Mouse (Mus musculus) limb, embryonic 12.5 days (tissue): ENCODE data around the gene Fam84a. TPM values are rescaled to one million over a fixed set of nuclear protein-coding genes. Genes with fewer than 3 reads are reported as not detected.

Experiments used
- ATAC-seq: fragments of 200-750 bp; cut with Nextera tagmentation; 2 replicates; pipeline ENCODE4 v1.8.0; 2017; ENCODE audit warnings: low read depth, moderate TSS enrichment; ENCODE audit not compliant: insufficient number of reproducible peaks, insufficient read depth, low FRiP score, low TSS enrichment
- H3K27ac ChIP-seq: fragments of 300-500 bp; sonication (generic); 2 replicates; pipeline ENCODE4 v1.5.1; 2016; ENCODE audit warnings: mild to moderate bottlenecking, moderate library complexity
- H3K27me3 ChIP-seq: fragments of 300-500 bp; sonication (generic); 2 replicates; pipeline ENCODE4 v1.6.1; 2016; ENCODE audit warnings: mild to moderate bottlenecking, moderate library complexity
- H3K36me3 ChIP-seq: fragments of 300-500 bp; sonication (generic); 2 replicates; pipeline ENCODE4 v1.6.1; 2016; ENCODE audit warnings: mild to moderate bottlenecking, moderate library complexity
- H3K4me1 ChIP-seq: fragments of 300-500 bp; sonication (generic); replicated peaks from 2 replicates; pipeline ENCODE4 v1.6.1; 2016
- H3K4me2 ChIP-seq: fragments of 300-500 bp; sonication (generic); 2 replicates; pipeline ENCODE4 v1.6.1; 2016; ENCODE audit warnings: mild to moderate bottlenecking, moderate library complexity
- H3K4me3 ChIP-seq: fragments of 300-500 bp; sonication (generic); replicated peaks from 2 replicates; pipeline ENCODE4 v1.5.1; 2016; ENCODE audit warnings: mild to moderate bottlenecking
- H3K9ac ChIP-seq: fragments of 300-500 bp; sonication (generic); replicated peaks from 2 replicates; pipeline ENCODE4 v1.6.1; 2016; ENCODE audit warnings: mild to moderate bottlenecking, moderate library complexity
- H3K9me3 ChIP-seq: fragments of 300-500 bp; sonication (generic); 2 replicates; pipeline ENCODE4 v1.6.1; 2016; ENCODE audit warnings: mild to moderate bottlenecking, moderate library complexity
- WGBS: fragments of 180-500 bp; shearing (Covaris S2); methylation state at CpG from one replicate; pipeline ENCODE4 v1.1.7; 2016; 5-methylcytosine and 5-hydroxymethylcytosine counted together
- polyA plus RNA-seq: library from polyadenylated mRNA; unstranded; fragments of >200 nt; fragmentation: Nextera tagmentation; extraction: Ambion mirVana; gene quantifications from 2 replicates; pipeline ENCODE4 v1.2.1, GENCODE M21; 2016

Fam84a gene
- polyA plus RNA-seq, 1 experiment from 2014 or later, result 6.9 TPM

- WGBS, result 89% methylated on average over 6 of the region's 6 CpGs
- H3K27ac ChIP-seq, result no peak overlapping the region
- no peak overlapping the region for H3K9ac ChIP-seq
- H3K4me3 ChIP-seq, result no peak overlapping the region
- H3K4me1 ChIP-seq, result no peaks in the 10 kb centered on the region
- no peak overlapping the region for H3K4me2 ChIP-seq
- H3K9me3 ChIP-seq, result no peaks in the 10 kb centered on the region
- no peaks in the 10 kb centered on the region for H3K27me3 ChIP-seq
- no peak for ATAC-seq
- H3K36me3 ChIP-seq, result no peaks in the 10 kb centered on the region
Observed at GRCm38 (mm10) chr12:14114730-14115129, 37.1 kb downstream of the Fam84a start.

- Histone ChIP-seq H3K27ac (no peak overlapping the region), H3K4me2 (no peak overlapping the region), H3K9me3 (no peaks in the 10 kb centered on the region), H3K36me3 (no peaks in the 10 kb centered on the region), H3K27me3 (no peaks in the 10 kb centered on the region), H3K4me1 (no peaks in the 10 kb centered on the region), H3K4me3 (no peak overlapping the region), H3K9ac (no peak overlapping the region)
- no peak for ATAC-seq
Observed at GRCm38 (mm10) chr12:14096944-14097343, 54.9 kb downstream of the Fam84a start.
